Mouse (Mus musculus) embryonic facial prominence, embryonic 11.5 days (tissue): ENCODE data around the gene Tmbim4. TPM values are rescaled to one million over a fixed set of nuclear protein-coding genes. Genes with fewer than 3 reads are reported as not detected.

ENCODE experiments used
- ATAC-seq: fragments of 200-750 bp; cut with Nextera tagmentation; replicated peaks from 2 replicates; pipeline ENCODE4 v1.8.0; 2017; ENCODE audit warnings: low read depth; ENCODE audit not compliant: insufficient number of reproducible peaks, low FRiP score, low TSS enrichment
- DNase-seq: peaks from one replicate; pipeline ENCODE4 v3.0.0-alpha.2; 2015; ENCODE audit warnings: low spot score
- H3K27ac ChIP-seq: fragments of 300-500 bp; sonication (generic); replicated peaks from 2 replicates; pipeline ENCODE4 v1.5.1; 2014; ENCODE audit warnings: mild to moderate bottlenecking, low read depth, low read length, control low read depth
- H3K27me3 ChIP-seq: fragments of 300-500 bp; sonication (generic); 2 replicates; pipeline ENCODE4 v1.6.1; 2014; ENCODE audit warnings: mild to moderate bottlenecking, low read length, moderate library complexity, mixed read lengths; ENCODE audit not compliant: control insufficient read depth, insufficient read depth
- H3K36me3 ChIP-seq: fragments of 300-500 bp; sonication (generic); replicated peaks from 2 replicates; pipeline ENCODE4 v1.6.1; 2014; ENCODE audit warnings: low read depth, mild to moderate bottlenecking, low read length, moderate library complexity, mixed read lengths; ENCODE audit not compliant: control insufficient read depth, insufficient read depth
- H3K4me1 ChIP-seq: fragments of 300-500 bp; sonication (generic); 2 replicates; pipeline ENCODE4 v1.6.1; 2014; ENCODE audit warnings: low read length, mixed read lengths; ENCODE audit not compliant: control insufficient read depth, insufficient read depth
- H3K4me2 ChIP-seq: fragments of 300-500 bp; sonication (generic); 2 replicates; pipeline ENCODE4 v1.6.1; 2014; ENCODE audit warnings: low read depth, mild to moderate bottlenecking, control low read depth, low read length, moderate library complexity
- H3K4me3 ChIP-seq: fragments of 300-500 bp; sonication (generic); 2 replicates; pipeline ENCODE4 v1.5.1; 2014; ENCODE audit warnings: low read depth, low read length, control low read depth
- H3K9ac ChIP-seq: fragments of 300-500 bp; sonication (generic); replicated peaks from 2 replicates; pipeline ENCODE4 v1.6.1; 2014; ENCODE audit warnings: mild to moderate bottlenecking, control low read depth, low read length
- H3K9me3 ChIP-seq: fragments of 300-500 bp; sonication (generic); replicated peaks from 2 replicates; pipeline ENCODE4 v1.6.1; 2016; ENCODE audit warnings: mild to moderate bottlenecking, low read length, inconsistent platforms, mixed read lengths; ENCODE audit not compliant: control insufficient read depth
- WGBS: fragments of 180-500 bp; shearing (Covaris S2); extraction: QIAGEN DNeasy Blood & Tissue Kit; methylation state at CpG from one replicate; pipeline ENCODE4 v1.1.7; 2014; 5-methylcytosine and 5-hydroxymethylcytosine counted together
- polyA plus RNA-seq: library from polyadenylated mRNA; unstranded; fragments of >200 nt; fragmentation: Nextera tagmentation; extraction: Ambion mirVana; gene quantifications from 2 replicates; pipeline ENCODE4 v1.2.1, GENCODE M21; 2014

Tmbim4 gene
- polyA plus RNA-seq, 1 experiment from 2014 or later, result 68.5 TPM

- no peaks in the 10 kb centered on the region; the same call in 1 of the 2 replicates for H3K27me3 ChIP-seq
- H3K27ac ChIP-seq, result no peak within 1 kb of the TSS
- ATAC-seq, result no peak
- H3K36me3 ChIP-seq, result no peaks in the 10 kb centered on the region
- no peaks in the 10 kb centered on the region for H3K9me3 ChIP-seq
- no peaks in the 10 kb centered on the region for H3K4me1 ChIP-seq
- H3K4me2 ChIP-seq, result peak within 1 kb of the TSS; percentile 83
- WGBS, result 2% methylated on average over 13 of the region's 13 CpGs
- peak within 1 kb of the TSS; percentile 54 for H3K4me3 ChIP-seq
- peak within 1 kb of the TSS; percentile 53 for H3K9ac ChIP-seq
- DNase-seq, result peak; percentile 84
These were observed 592 bp downstream of the Tmbim4 start, which contains the start of gene Irak3 for GRCm38 (mm10) chr10:120201961-120202402. Gene Irak3, minus strand, starts transcription at chr10:120202130.

GRCm38 (mm10) chr10:120202467-120203250 lies 1.3 kb downstream of the Tmbim4 start:
- no peak overlapping the region for H3K9ac ChIP-seq
- H3K4me1 ChIP-seq, result no peaks in the 10 kb centered on the region
- no peak overlapping the region for H3K27ac ChIP-seq
- H3K4me3 ChIP-seq, result no peak overlapping the region
- 71% methylated on average over 16 of the region's 16 CpGs for WGBS
- H3K27me3 ChIP-seq, result no peaks in the 10 kb centered on the region; the same call in 1 of the 2 replicates
- 0 out of 2 replicates have a peak, but pooled peaks have one; percentile 59 for ATAC-seq
- no peaks in the 10 kb centered on the region for H3K9me3 ChIP-seq
- no peaks in the 10 kb centered on the region for H3K36me3 ChIP-seq
- no peak for DNase-seq
- H3K4me2 ChIP-seq, result no peak overlapping the region

GRCm38 (mm10) chr10:120204591-120205210 lies 3.3 kb downstream of the Tmbim4 start:
- Histone ChIP-seq H3K36me3 (no peaks in the 10 kb centered on the region), H3K4me3 (no peak overlapping the region), H3K27me3 (no peaks in the 10 kb centered on the region; the same call in 1 of the 2 replicates), H3K9me3 (no peaks in the 10 kb centered on the region), H3K4me1 (no peaks in the 10 kb centered on the region), H3K4me2 (no peak overlapping the region), H3K9ac (no peak overlapping the region), H3K27ac (no peak overlapping the region)
- ATAC-seq (no peak), DNase-seq (no peak)
- WGBS, result 82% methylated on average over 13 of the region's 13 CpGs

- ATAC-seq, result no peak
These were observed 6.6 kb downstream of the Tmbim4 start for GRCm38 (mm10) chr10:120208015-120208414.

GRCm38 (mm10) chr10:120208575-120209538 lies 7.5 kb downstream of the Tmbim4 start:
- ATAC-seq, result peak; percentile 89
- Histone ChIP-seq H3K9me3 (no peaks in the 10 kb centered on the region), H3K4me1 (no peaks in the 10 kb centered on the region), H3K27ac (0 out of 2 replicates have a peak overlapping the region, but pooled peaks have one; percentile 35), H3K36me3 (no peaks in the 10 kb centered on the region), H3K27me3 (no peaks in the 10 kb centered on the region), H3K4me3 (peak overlapping the region; percentile 93), H3K9ac (peak overlapping the region; percentile 78), H3K4me2 (peak overlapping the region; percentile 81)
- peak; percentile 90 for DNase-seq
- WGBS, result 6% methylated on average over 53 of the region's 53 CpGs

More at GRCm38 (mm10) chr10:120208015-120208414, 6.6 kb downstream of the Tmbim4 start:
- Histone ChIP-seq H3K27ac (no peak overlapping the region), H3K9me3 (no peaks in the 10 kb centered on the region), H3K4me3 (no peak overlapping the region), H3K4me1 (no peaks in the 10 kb centered on the region), H3K27me3 (no peaks in the 10 kb centered on the region), H3K36me3 (no peaks in the 10 kb centered on the region), H3K9ac (no peak overlapping the region), H3K4me2 (no peak overlapping the region)
- 86% methylated on average over 8 of the region's 8 CpGs for WGBS
- no peak for DNase-seq

- DNase-seq, result no peak
- H3K9ac ChIP-seq, result no peak overlapping the region
- WGBS, result 71% methylated on average over 6 of the region's 6 CpGs
These were observed 8.1 kb downstream of the Tmbim4 start for GRCm38 (mm10) chr10:120209539-120209925.

GRCm38 (mm10) chr10:120210096-120210495 lies 8.7 kb downstream of the Tmbim4 start:
- Histone ChIP-seq H3K9ac (no peak overlapping the region), H3K4me2 (no peak overlapping the region), H3K4me3 (no peak overlapping the region), H3K27me3 (no peaks in the 10 kb centered on the region), H3K4me1 (no peaks in the 10 kb centered on the region), H3K36me3 (no peaks in the 10 kb centered on the region), H3K27ac (no peak overlapping the region), H3K9me3 (no peaks in the 10 kb centered on the region)
- DNase-seq (no peak), ATAC-seq (no peak)
- WGBS, result 90% methylated on average over 3 of the region's 3 CpGs

More at GRCm38 (mm10) chr10:120209539-120209925, 8.1 kb downstream of the Tmbim4 start:
- ATAC-seq, result no peak
- no peak overlapping the region for H3K27ac ChIP-seq
- H3K4me3 ChIP-seq, result peak overlapping the region; percentile 93
- H3K4me2 ChIP-seq, result peak overlapping the region; percentile 81
- H3K36me3 ChIP-seq, result no peaks in the 10 kb centered on the region
- no peaks in the 10 kb centered on the region for H3K4me1 ChIP-seq
- no peaks in the 10 kb centered on the region for H3K9me3 ChIP-seq
- no peaks in the 10 kb centered on the region for H3K27me3 ChIP-seq
